9 mouse cellular contexts compared by ENCODE assay signal in genomic region chr7:142456806-142457205, GRCm38 (mm10). TPM values are rescaled to one million over a fixed set of nuclear protein-coding genes. Genes with fewer than 3 reads are reported as not detected.
A peak's percentile ranks its signal among the peaks of the same experiment; 100 is the strongest.
DNase-seq lines count a peak whose midpoint lies in the region; TF ChIP-seq lines count a peak whose summit lies in the region.
"Had no signal": no experiment of that assay in that cellular context is flagged by ENCODE, and none has a peak within 500 bp of the region (broad histone marks: within the 10 kb centered on the region; RNA-seq: fewer than 3 reads in every experiment).

No protein-coding gene starts in this region.

- no peak for TF ChIP-seq POLR2A in brain, embryonic 14.5 days (IDR thresholded peaks at IDR 0.05; ENCODE audit: borderline replicate concordance, extremely low read depth, insufficient read depth, insufficient read length, poor library complexity, severe bottlenecking)

- peak; percentile 36 for DNase-seq in gastrocnemius, adult 2 months
- DNase-seq in gastrocnemius, postnatal 14 days = no peak
- peak; percentile 21 for DNase-seq in brain, embryonic 14.5 days (ENCODE audit: low read depth)
- DNase-seq in gastrocnemius, postnatal 25 days = peak; percentile 6
- DNase-seq in limb, embryonic 10.5 days (ENCODE audit: low spot score) = no peak
- no peak for DNase-seq in c-Kit-positive CD71-positive TER-119-positive erythroid progenitor cells, embryonic 14.5 days (ENCODE audit: low spot score)
- no peak for DNase-seq in embryo, embryonic 9.5 days (ENCODE audit: extremely low spot score)
- no peak for DNase-seq in frontal cortex, postnatal 14 days (ENCODE audit: low spot score in 2 of 2)

- no peak for TF ChIP-seq CTCF in gastrocnemius, adult 2 months (IDR thresholded peaks at IDR 0.05)
- TF ChIP-seq CTCF in brain, embryonic 14.5 days (IDR thresholded peaks at IDR 0.05; ENCODE audit: borderline replicate concordance, extremely low read depth, insufficient read depth, insufficient read length) = no peak

- no peak overlapping the region for H3K4me3 ChIP-seq in gastrocnemius, adult 2 months
- H3K4me3 ChIP-seq in limb, embryonic 10.5 days = no peak overlapping the region

- 80% methylated on average over 3 of the region's 3 CpGs for WGBS in limb, embryonic 10.5 days

- H3K9me3 ChIP-seq in limb, embryonic 10.5 days (replicated peaks) = no peaks in the 10 kb centered on the region

- intact Hi-C loops in gastrocnemius, adult 2 months (cut with DNase I) = no loop called here
- intact Hi-C loops in gastrocnemius, postnatal 14 days (cut with DNase I; ENCODE audit: low total_unique reads) = no loop called here

- peaks cover 42% of the 10 kb centered on the region for H3K4me1 ChIP-seq in limb, embryonic 10.5 days

- no peaks in the 10 kb centered on the region for H3K36me3 ChIP-seq in limb, embryonic 10.5 days

- no peaks in the 10 kb centered on the region for H3K27me3 ChIP-seq in limb, embryonic 10.5 days (ENCODE audit: low read depth, poor library complexity, severe bottlenecking)

- peak overlapping the region; percentile 89 for H3K27ac ChIP-seq in gastrocnemius, adult 2 months
- H3K27ac ChIP-seq in limb, embryonic 10.5 days = peak overlapping the region; percentile 85

RNA-seq across cellular contexts. Expression of gene Lsp1, which starts 3.8 kb away (rescaled TPM):
- total RNA-seq in gastrocnemius, adult 2 months (2021) = 10 to 100 TPM; 25.8 to 47.3 TPM
- 10 to 100 TPM; 22.2 to 35.0 TPM for total RNA-seq in gastrocnemius, postnatal 14 days (2021)
- 6.2 and 7.6 TPM in 2 replicates for polyA plus RNA-seq in brain, embryonic 14.5 days (2012; rRNA removed)
- 10 to 100 TPM; 43.2 to 60.3 TPM for total RNA-seq in gastrocnemius, postnatal 25 days (2021)
- polyA plus RNA-seq in limb, embryonic 10.5 days (2016; fragmentation: Nextera tagmentation; extraction: Ambion mirVana) = 28.7 and 31.1 TPM in 2 replicates

RNA-seq across cellular contexts. Expression of gene Tnni2, which starts 15.2 kb away (rescaled TPM):
- over 10,000 TPM; 15,929 to 19,962 TPM for total RNA-seq in gastrocnemius, adult 2 months (2021)
- total RNA-seq in gastrocnemius, postnatal 14 days (2021) = over 10,000 TPM; 14,029 to 14,677 TPM
- 0.73 and 1.2 TPM in 2 replicates for polyA plus RNA-seq in brain, embryonic 14.5 days (2012; rRNA removed)
- total RNA-seq in gastrocnemius, postnatal 25 days (2021) = over 10,000 TPM; 16,193 to 17,938 TPM
- polyA plus RNA-seq in limb, embryonic 10.5 days (2016; fragmentation: Nextera tagmentation; extraction: Ambion mirVana) = 2.4 and 3.6 TPM in 2 replicates

RNA-seq across cellular contexts. Expression of gene Syt8, which starts 22.2 kb away (rescaled TPM):
- total RNA-seq in gastrocnemius, adult 2 months (2021) = not detected
- total RNA-seq in gastrocnemius, postnatal 14 days (2021) = not detected
- polyA plus RNA-seq in brain, embryonic 14.5 days (2012; rRNA removed) = 0.23 and 0.44 TPM in 2 replicates
- not detected for total RNA-seq in gastrocnemius, postnatal 25 days (2021)
- 0.25 TPM in 1 of 2 replicates, not detected in the other for polyA plus RNA-seq in limb, embryonic 10.5 days (2016; fragmentation: Nextera tagmentation; extraction: Ambion mirVana)
- polyA plus RNA-seq: limb, embryonic 11.5 days had no signal

RNA-seq across cellular contexts. Expression of gene Tnnt3, which starts 41.8 kb away (rescaled TPM):
- over 10,000 TPM; 28,899 to 38,022 TPM for total RNA-seq in gastrocnemius, adult 2 months (2021)
- total RNA-seq in gastrocnemius, postnatal 14 days (2021) = over 10,000 TPM; 22,199 to 23,470 TPM
- 0.68 and 1.9 TPM in 2 replicates for polyA plus RNA-seq in brain, embryonic 14.5 days (2012; rRNA removed)
- total RNA-seq in gastrocnemius, postnatal 25 days (2021) = over 10,000 TPM; 28,170 to 31,317 TPM
- polyA plus RNA-seq in limb, embryonic 10.5 days (2016; fragmentation: Nextera tagmentation; extraction: Ambion mirVana) = 1.6 and 1.7 TPM in 2 replicates

Comparison
In these comparisons a context has a peak if more than half of its experiments do, and no peak if none do; other contexts are left out.
1. DNase-seq: peak in gastrocnemius, adult 2 months (single experiment), brain, embryonic 14.5 days (single experiment) and gastrocnemius, postnatal 25 days (single experiment); none in gastrocnemius, postnatal 14 days (single experiment), limb, embryonic 10.5 days (single experiment), c-Kit-positive CD71-positive TER-119-positive erythroid progenitor cells, embryonic 14.5 days (single experiment), embryo, embryonic 9.5 days (single experiment) and frontal cortex, postnatal 14 days (0 of 2).